Mouse (Mus musculus): ENCODE measurements around the gene A3galt2. TPM values are rescaled to one million over a fixed set of nuclear protein-coding genes. Genes with fewer than 3 reads are reported as not detected.

The A3galt2 gene
- polyA plus RNA-seq, 1 experiment = not detected

- no peaks in the 10 kb centered on the region for H3K27me3 ChIP-seq (replicated peaks)
- H3K4me1 ChIP-seq = no peaks in the 10 kb centered on the region; the same call in 1 of the 2 replicates
- no peak for TF ChIP-seq FLI1 (IDR thresholded peaks at IDR 0.05; ENCODE audit: low read length)
- TF ChIP-seq GATA1 (IDR thresholded peaks at IDR 0.05; ENCODE audit: borderline replicate concordance, low read length) = no peak
- no peak overlapping the region for H3K4me3 ChIP-seq (replicated peaks)
- no peaks in the 10 kb centered on the region for H3K9me3 ChIP-seq
- peaks cover 99% of the 10 kb centered on the region for H3K36me3 ChIP-seq (replicated peaks; ENCODE audit: low read length)
Observed at GRCm38 (mm10) chr4:128748309-128748708, 6.9 kb upstream of the A3galt2 start.

DNA sequence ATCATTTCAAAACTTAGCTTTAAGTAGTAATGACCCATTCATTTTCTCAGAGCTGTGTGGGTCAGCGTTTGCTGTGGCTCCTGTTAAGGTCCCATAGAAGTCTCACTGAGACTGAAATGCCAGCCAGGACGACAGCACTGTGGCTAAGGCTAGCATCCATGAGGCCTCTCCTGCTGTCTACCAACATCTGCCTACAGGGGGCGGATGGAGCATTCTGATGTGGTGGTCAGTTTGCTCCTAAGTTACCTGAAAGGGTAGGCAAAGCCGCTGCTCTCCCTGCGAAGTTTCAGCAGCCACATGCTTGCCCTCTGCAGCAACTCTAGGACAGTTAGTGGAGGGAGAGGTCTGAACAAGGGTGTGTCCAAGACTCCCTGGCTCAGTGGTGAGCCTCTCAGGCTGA lies 4.2 kb upstream of the A3galt2 start:
- peaks cover 6% of the 10 kb centered on the region for H3K4me1 ChIP-seq
- H3K27me3 ChIP-seq (replicated peaks) = no peaks in the 10 kb centered on the region
- no peaks in the 10 kb centered on the region for H3K9me3 ChIP-seq
- no peak overlapping the region for H3K4me3 ChIP-seq (replicated peaks)
- TF ChIP-seq GATA1 (IDR thresholded peaks at IDR 0.05; ENCODE audit: borderline replicate concordance, low read length) = no peak
- no peak for TF ChIP-seq FLI1 (IDR thresholded peaks at IDR 0.05; ENCODE audit: low read length)
- peaks cover 87% of the 10 kb centered on the region for H3K36me3 ChIP-seq (replicated peaks; ENCODE audit: low read length)

DNA sequence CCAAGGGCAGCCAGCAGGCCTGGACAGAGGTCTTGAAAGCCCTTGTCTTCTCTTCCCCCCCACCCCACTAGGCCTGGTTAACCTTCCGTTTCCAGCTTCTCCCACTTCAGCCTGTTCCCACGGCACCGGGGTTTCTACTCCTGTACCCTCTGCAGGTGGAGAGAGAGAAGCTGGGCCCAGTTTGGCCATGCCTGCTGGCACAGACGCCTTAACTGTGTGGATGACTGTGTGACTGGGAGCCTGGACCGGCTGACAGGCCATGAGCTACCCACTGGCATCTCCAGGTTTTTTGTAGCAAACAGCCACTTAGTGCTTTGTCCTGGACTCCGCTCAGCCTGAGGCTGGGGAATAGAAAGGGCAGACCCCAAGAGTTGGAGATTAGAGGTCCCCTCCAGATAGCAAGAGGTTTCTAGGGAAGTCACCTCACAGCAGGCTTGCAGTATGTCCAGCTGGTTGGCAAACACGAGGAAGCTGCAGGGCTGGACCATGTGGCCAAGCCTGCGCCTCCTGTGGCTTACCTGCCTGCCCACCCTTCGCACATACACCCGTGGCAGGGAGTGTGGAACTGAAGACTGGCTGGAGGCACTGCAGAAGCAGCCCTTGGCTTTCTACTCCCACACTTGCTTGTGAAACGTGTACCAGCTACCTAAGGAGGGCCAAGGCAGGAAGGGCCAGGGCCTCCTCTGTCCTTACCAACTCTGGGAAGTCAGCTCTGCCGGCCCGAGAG lies 3.0 kb upstream of the A3galt2 start:
- Histone ChIP-seq H3K36me3 (replicated peaks; ENCODE audit: low read length) (peaks cover 75% of the 10 kb centered on the region), H3K4me3 (replicated peaks) (no peak overlapping the region), H3K27me3 (replicated peaks) (no peaks in the 10 kb centered on the region), H3K9me3 (no peaks in the 10 kb centered on the region), H3K4me1 (peaks cover 11% of the 10 kb centered on the region)
- TF ChIP-seq GATA1 (IDR thresholded peaks at IDR 0.05; ENCODE audit: borderline replicate concordance, low read length) = no peak
- no peak for TF ChIP-seq FLI1 (IDR thresholded peaks at IDR 0.05; ENCODE audit: low read length)

- peaks cover 61% of the 10 kb centered on the region for H3K36me3 ChIP-seq (replicated peaks; ENCODE audit: low read length)
- no peaks in the 10 kb centered on the region for H3K27me3 ChIP-seq (replicated peaks)
- no peak for TF ChIP-seq FLI1 (IDR thresholded peaks at IDR 0.05; ENCODE audit: low read length)
- TF ChIP-seq GATA1 (IDR thresholded peaks at IDR 0.05; ENCODE audit: borderline replicate concordance, low read length) = no peak
- H3K9me3 ChIP-seq = no peaks in the 10 kb centered on the region
- H3K4me1 ChIP-seq = peaks cover 11% of the 10 kb centered on the region
- no peak overlapping the region for H3K4me3 ChIP-seq (replicated peaks)
Observed at GRCm38 (mm10) chr4:128753571-128753970, 1.6 kb upstream of the A3galt2 start.

GRCm38 (mm10) chr4:128755900-128756299 lies 736 bp downstream of the A3galt2 start:
- Histone ChIP-seq H3K4me1 (peaks cover 11% of the 10 kb centered on the region), H3K27me3 (replicated peaks) (peaks cover 5% of the 10 kb centered on the region), H3K9me3 (no peaks in the 10 kb centered on the region), H3K4me3 (replicated peaks) (no peak overlapping the region), H3K36me3 (replicated peaks; ENCODE audit: low read length) (peaks cover 38% of the 10 kb centered on the region)
- TF ChIP-seq GATA1 (IDR thresholded peaks at IDR 0.05; ENCODE audit: borderline replicate concordance, low read length) (no peak), FLI1 (IDR thresholded peaks at IDR 0.05; ENCODE audit: low read length) (no peak)

DNA sequence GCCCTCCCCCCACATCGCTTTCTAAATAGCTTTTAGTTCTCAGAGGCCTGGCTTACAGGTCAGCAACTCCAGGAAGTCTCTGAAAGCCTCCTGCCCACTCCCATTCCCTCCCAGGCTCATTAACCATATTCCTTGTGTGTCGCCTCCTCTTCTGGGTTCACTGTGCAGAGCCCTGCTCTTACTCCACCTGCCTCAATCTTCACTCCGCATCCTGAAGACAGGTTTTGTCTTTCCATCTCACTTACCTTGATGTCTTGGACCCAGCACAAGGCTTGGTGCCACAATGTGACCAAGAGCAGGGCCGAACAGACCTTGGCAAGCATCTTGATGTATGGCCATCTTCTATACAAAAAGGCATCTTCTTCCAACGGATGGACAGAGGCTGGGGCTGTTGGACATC lies 4.0 kb downstream of the A3galt2 start:
- Histone ChIP-seq H3K9me3 (peaks cover 22% of the 10 kb centered on the region), H3K27me3 (replicated peaks) (peaks cover 14% of the 10 kb centered on the region), H3K4me3 (replicated peaks) (no peak overlapping the region), H3K36me3 (replicated peaks; ENCODE audit: low read length) (peaks cover 5% of the 10 kb centered on the region), H3K4me1 (peaks cover 11% of the 10 kb centered on the region)
- TF ChIP-seq GATA1 (IDR thresholded peaks at IDR 0.05; ENCODE audit: borderline replicate concordance, low read length) = no peak
- no peak for TF ChIP-seq FLI1 (IDR thresholded peaks at IDR 0.05; ENCODE audit: low read length)

- Histone ChIP-seq H3K36me3 (replicated peaks; ENCODE audit: low read length) (peaks cover 2% of the 10 kb centered on the region), H3K4me1 (peaks cover 11% of the 10 kb centered on the region), H3K27me3 (replicated peaks) (peaks cover 14% of the 10 kb centered on the region), H3K4me3 (replicated peaks) (no peak overlapping the region), H3K9me3 (peaks cover 22% of the 10 kb centered on the region)
- no peak for TF ChIP-seq FLI1 (IDR thresholded peaks at IDR 0.05; ENCODE audit: low read length)
- TF ChIP-seq GATA1 (IDR thresholded peaks at IDR 0.05; ENCODE audit: borderline replicate concordance, low read length) = no peak
Observed at GRCm38 (mm10) chr4:128760029-128760428, 4.9 kb downstream of the A3galt2 start.

DNA sequence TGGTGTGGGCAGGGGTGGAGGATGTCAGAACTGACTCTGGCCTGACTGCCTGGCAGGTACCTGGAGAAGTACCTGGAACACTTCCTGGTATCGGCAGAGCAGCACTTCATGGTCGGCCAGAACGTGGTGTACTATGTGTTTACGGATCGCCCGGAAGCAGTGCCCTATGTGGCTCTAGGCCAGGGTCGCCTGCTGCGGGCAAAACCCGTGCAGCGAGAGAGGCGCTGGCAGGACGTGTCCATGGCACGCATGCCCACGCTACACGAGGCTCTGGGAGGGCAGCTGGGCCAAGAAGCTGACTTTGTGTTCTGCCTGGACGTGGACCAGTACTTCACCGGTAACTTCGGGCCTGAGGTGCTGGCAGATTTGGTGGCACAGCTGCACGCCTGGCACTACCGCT lies 11.8 kb downstream of the A3galt2 start:
- H3K4me3 ChIP-seq (replicated peaks) = no peak overlapping the region
- H3K36me3 ChIP-seq (replicated peaks; ENCODE audit: low read length) = peaks cover 1% of the 10 kb centered on the region
- peaks cover 27% of the 10 kb centered on the region for H3K27me3 ChIP-seq (replicated peaks)
- H3K9me3 ChIP-seq = peaks cover 20% of the 10 kb centered on the region
- H3K4me1 ChIP-seq = peaks cover 16% of the 10 kb centered on the region
- TF ChIP-seq GATA1 (IDR thresholded peaks at IDR 0.05; ENCODE audit: borderline replicate concordance, low read length) (no peak), FLI1 (IDR thresholded peaks at IDR 0.05; ENCODE audit: low read length) (no peak)

- H3K4me3 ChIP-seq (replicated peaks) = no peak overlapping the region
- peaks cover 24% of the 10 kb centered on the region for H3K27me3 ChIP-seq (replicated peaks)
- TF ChIP-seq GATA1 (IDR thresholded peaks at IDR 0.05; ENCODE audit: borderline replicate concordance, low read length) = no peak
- no peak for TF ChIP-seq FLI1 (IDR thresholded peaks at IDR 0.05; ENCODE audit: low read length)
- H3K9me3 ChIP-seq = peaks cover 9% of the 10 kb centered on the region
- H3K4me1 ChIP-seq = peaks cover 16% of the 10 kb centered on the region
- peaks cover 13% of the 10 kb centered on the region for H3K36me3 ChIP-seq (replicated peaks; ENCODE audit: low read length)
Observed at GRCm38 (mm10) chr4:128768120-128768519, 13.0 kb downstream of the A3galt2 start.

- H3K36me3 ChIP-seq (replicated peaks; ENCODE audit: low read length) = peaks cover 30% of the 10 kb centered on the region
- TF ChIP-seq FLI1 (IDR thresholded peaks at IDR 0.05; ENCODE audit: low read length) (no peak), GATA1 (IDR thresholded peaks at IDR 0.05; ENCODE audit: borderline replicate concordance, low read length) (no peak)
- peaks cover 3% of the 10 kb centered on the region for H3K9me3 ChIP-seq
- peaks cover 16% of the 10 kb centered on the region for H3K4me1 ChIP-seq
- H3K4me3 ChIP-seq (replicated peaks) = no peak overlapping the region
- H3K27me3 ChIP-seq (replicated peaks) = peaks cover 24% of the 10 kb centered on the region
Observed at GRCm38 (mm10) chr4:128769569-128770355, 14.6 kb downstream of the A3galt2 start.
